In genomic region chr13:68835424-68836045, GRCm38 (mm10) we compare ENCODE assay signal across 28 mouse cellular contexts.
DNase-seq lines count a peak whose midpoint lies in the region; ATAC-seq and TF ChIP-seq lines count a peak whose summit lies in the region.
"Had no signal": no experiment of that assay in that cellular context is flagged by ENCODE, and none has a peak within 500 bp of the region (broad histone marks: within the 10 kb centered on the region; RNA-seq: fewer than 3 reads in every experiment).

No protein-coding gene starts in this region.

- no peak overlapping the region for H3K4me3 ChIP-seq in forebrain, embryonic 14.5 days (ENCODE audit: low read depth, low read length)
- no peak overlapping the region for H3K4me3 ChIP-seq in forebrain, embryonic 10.5 days
- H3K4me3 ChIP-seq in layer of hippocampus, adult 2 months = no peak overlapping the region
- no peak overlapping the region for H3K4me3 ChIP-seq in forebrain, embryonic 16.5 days (replicated peaks; ENCODE audit: low read length)
- H3K4me3 ChIP-seq: embryonic facial prominence, embryonic 12.5 days; erythroblast, embryonic 14.5 days; heart, adult 2 months; heart, embryonic 12.5 days; limb, embryonic 13.5 days; liver, embryonic 12.5 days; midbrain, embryonic 10.5 days; midbrain, embryonic 15.5 days had no signal

- no peaks in the 10 kb centered on the region for H3K4me1 ChIP-seq in forebrain, embryonic 14.5 days (ENCODE audit: control insufficient read depth, insufficient read depth, low read length)
- no peaks in the 10 kb centered on the region for H3K4me1 ChIP-seq in forebrain, embryonic 10.5 days
- no peaks in the 10 kb centered on the region for H3K4me1 ChIP-seq in forebrain, embryonic 16.5 days (replicated peaks; ENCODE audit: control insufficient read depth, insufficient read depth, low read length)
- H3K4me1 ChIP-seq: embryonic facial prominence, embryonic 12.5 days; heart, embryonic 12.5 days; liver, embryonic 12.5 days; midbrain, embryonic 10.5 days; midbrain, embryonic 15.5 days had no signal

- ATAC-seq in forebrain, embryonic 14.5 days = peak; percentile 34
- ATAC-seq in forebrain, embryonic 16.5 days = peak; percentile 52
- ATAC-seq: intestine, postnatal 0 days; liver, embryonic 12.5 days; midbrain, embryonic 15.5 days had no signal

- H3K36me3 ChIP-seq in forebrain, embryonic 14.5 days (ENCODE audit: control insufficient read depth, insufficient read depth, low read length) = no peaks in the 10 kb centered on the region
- H3K36me3 ChIP-seq in forebrain, embryonic 10.5 days (replicated peaks) = no peaks in the 10 kb centered on the region
- H3K36me3 ChIP-seq in forebrain, embryonic 16.5 days (ENCODE audit: control insufficient read depth, insufficient read depth) = no peaks in the 10 kb centered on the region
- H3K36me3 ChIP-seq: embryonic facial prominence, embryonic 12.5 days; heart, embryonic 12.5 days; limb, embryonic 13.5 days; liver, embryonic 12.5 days; midbrain, embryonic 10.5 days; midbrain, embryonic 15.5 days had no signal

- 62% methylated on average over 8 of the region's 8 CpGs for WGBS in forebrain, embryonic 14.5 days
- 81% methylated on average over 8 of the region's 8 CpGs for WGBS in forebrain, embryonic 10.5 days
- WGBS in forebrain, embryonic 16.5 days = 46% methylated on average over 8 of the region's 8 CpGs

- peak; percentile 33 for DNase-seq in forebrain, embryonic 14.5 days (ENCODE audit: low spot score)
- no peak for DNase-seq in forebrain, embryonic 10.5 days (ENCODE audit: extremely low spot score, low spot score)
- DNase-seq in layer of hippocampus, adult 2 months (ENCODE audit: low spot score in 2 of 2) = no peak
- DNase-seq in layer of hippocampus, adult 9-10 months (ENCODE audit: low spot score) = no peak
- DNase-seq in R1 (ENCODE audit: low read depth, low spot score) = peak; percentile 14
- DNase-seq in adrenal gland, postnatal 4 days (ENCODE audit: low spot score in 2 of 2) = no peak
- DNase-seq: adrenal gland, postnatal 14 days; cerebellum, adult 2 months; cerebellum, postnatal 36 days; gastrocnemius, postnatal 36 days; heart, adult 2 months; kidney, postnatal 25 days; lung, adult 2 months; lung, postnatal 14 days; right cerebral cortex, adult 18-20 months; thymus, adult 18-20 months; thymus, postnatal 36 days had no signal

- no peaks in the 10 kb centered on the region for H3K9me3 ChIP-seq in forebrain, embryonic 14.5 days (replicated peaks; ENCODE audit: control insufficient read depth, low read length)
- no peaks in the 10 kb centered on the region for H3K9me3 ChIP-seq in forebrain, embryonic 10.5 days
- H3K9me3 ChIP-seq in forebrain, embryonic 16.5 days (ENCODE audit: control insufficient read depth, low read length) = no peaks in the 10 kb centered on the region
- H3K9me3 ChIP-seq: embryonic facial prominence, embryonic 12.5 days; heart, embryonic 12.5 days; limb, embryonic 13.5 days; liver, embryonic 12.5 days; midbrain, embryonic 10.5 days; midbrain, embryonic 15.5 days had no signal

- no peak overlapping the region for H3K27ac ChIP-seq in forebrain, embryonic 14.5 days (ENCODE audit: low read depth, low read length)
- H3K27ac ChIP-seq in forebrain, embryonic 10.5 days = no peak overlapping the region
- H3K27ac ChIP-seq in layer of hippocampus, adult 2 months = peak overlapping the region; percentile 68
- no peak overlapping the region for H3K27ac ChIP-seq in forebrain, embryonic 16.5 days (ENCODE audit: low read length)
- H3K27ac ChIP-seq: embryonic facial prominence, embryonic 12.5 days; heart, adult 2 months; hindbrain, embryonic 14.5 days; limb, embryonic 13.5 days; liver, embryonic 12.5 days; midbrain, embryonic 10.5 days; midbrain, embryonic 15.5 days; stomach, postnatal 0 days had no signal

- no peak overlapping the region for H3K4me2 ChIP-seq in forebrain, embryonic 14.5 days (ENCODE audit: low read length)
- H3K4me2 ChIP-seq in forebrain, embryonic 16.5 days (ENCODE audit: low read length) = no peak overlapping the region
- H3K4me2 ChIP-seq: embryonic facial prominence, embryonic 12.5 days; heart, embryonic 12.5 days; hindbrain, embryonic 14.5 days; limb, embryonic 13.5 days; liver, embryonic 12.5 days; midbrain, embryonic 15.5 days had no signal

- no peaks in the 10 kb centered on the region for H3K27me3 ChIP-seq in forebrain, embryonic 14.5 days (replicated peaks; ENCODE audit: control insufficient read depth, insufficient read depth, low read length)
- no peaks in the 10 kb centered on the region for H3K27me3 ChIP-seq in forebrain, embryonic 10.5 days (ENCODE audit: poor library complexity, severe bottlenecking)
- no peaks in the 10 kb centered on the region for H3K27me3 ChIP-seq in forebrain, embryonic 16.5 days (replicated peaks; ENCODE audit: control insufficient read depth, insufficient read depth, low read length)
- H3K27me3 ChIP-seq: embryonic facial prominence, embryonic 12.5 days; heart, embryonic 12.5 days; limb, embryonic 13.5 days; liver, embryonic 12.5 days; midbrain, embryonic 15.5 days had no signal

- no peak overlapping the region for H3K9ac ChIP-seq in forebrain, embryonic 14.5 days (ENCODE audit: low read length)
- H3K9ac ChIP-seq in forebrain, embryonic 16.5 days (replicated peaks; ENCODE audit: low read depth, low read length) = no peak overlapping the region
- H3K9ac ChIP-seq: embryonic facial prominence, embryonic 12.5 days; heart, embryonic 12.5 days; hindbrain, embryonic 14.5 days; limb, embryonic 13.5 days; liver, embryonic 12.5 days; midbrain, embryonic 15.5 days had no signal

- no peak for TF ChIP-seq CTCF in layer of hippocampus, adult 2 months (conservative IDR thresholded peaks at IDR 0.05)

Comparison
In these comparisons a context has a peak if more than half of its experiments do, and no peak if none do; other contexts are left out.
1. DNase-seq: peak in forebrain, embryonic 14.5 days (single experiment) and R1 (single experiment); none in forebrain, embryonic 10.5 days (single experiment), layer of hippocampus, adult 2 months (0 of 2), layer of hippocampus, adult 9-10 months (single experiment) and adrenal gland, postnatal 4 days (0 of 2).